Mouse (Mus musculus): ENCODE results near the gene Hbq1a. TPM values are rescaled to one million over a fixed set of nuclear protein-coding genes. Genes with fewer than 3 reads are reported as not detected.

The Hbq1a gene
- polyA plus RNA-seq (2017; shearing (Covaris generic)) = not detected

DNA sequence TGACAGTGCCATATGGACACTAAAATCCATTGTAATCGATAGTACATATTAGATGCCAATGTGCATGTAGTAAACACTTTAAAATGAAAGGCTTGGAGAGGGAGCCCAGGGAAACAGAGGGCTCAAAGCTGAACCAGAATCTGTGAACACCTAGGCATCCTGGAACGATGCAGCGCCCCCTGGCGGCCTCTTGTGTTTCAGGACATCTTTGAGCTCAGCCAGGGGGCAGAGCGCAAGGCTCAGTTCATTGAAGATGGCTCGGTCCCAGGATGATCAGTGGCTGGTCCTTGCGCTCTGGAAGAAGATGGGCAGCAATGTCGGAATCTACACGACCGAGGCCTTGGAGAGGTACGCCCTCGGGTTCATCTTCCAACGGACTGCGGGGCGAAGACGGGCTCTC is at the start of gene Hbq1a:
Hbq1a (plus strand) TSS at position 205 of the 400 bp plus-strand sequence.

DNA sequence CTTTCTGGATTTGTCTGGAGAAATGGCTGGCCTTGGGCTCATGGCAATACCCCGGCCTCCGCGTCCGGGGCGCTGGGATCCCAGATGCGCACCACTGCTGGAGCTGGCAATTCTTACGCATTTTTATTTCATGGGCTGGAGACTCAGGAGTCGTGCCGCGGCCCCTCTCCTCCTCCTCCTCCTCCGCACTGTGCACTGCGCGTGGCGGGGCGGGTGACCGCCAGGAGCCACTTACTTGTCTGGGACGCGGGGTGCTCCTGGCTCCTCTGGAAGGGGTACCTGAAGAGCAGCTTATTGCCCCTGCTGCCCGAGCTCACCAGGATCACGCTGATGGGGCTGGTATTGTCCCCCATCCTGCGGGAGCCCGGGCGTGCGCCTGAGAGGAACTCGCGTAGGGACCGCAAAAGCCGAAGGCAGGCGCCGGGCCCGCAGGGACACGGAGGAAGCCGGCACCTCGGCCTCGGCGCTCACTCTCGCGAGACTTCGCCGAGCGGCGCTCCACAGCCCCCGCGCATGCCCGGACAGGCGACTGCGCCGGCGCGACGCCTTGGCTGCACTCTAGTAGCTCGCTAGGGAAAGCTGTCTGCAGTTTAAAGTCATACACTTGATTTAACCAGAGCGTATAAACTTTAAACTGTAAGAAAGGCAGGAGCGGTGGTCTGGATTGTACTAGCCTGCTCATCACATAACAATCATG is 32.5 kb upstream of the Hbq1a start, which contains the start of gene Nprl3:
Nprl3 (minus strand) TSS at position 520 of the 697 bp plus-strand sequence.

DNA sequence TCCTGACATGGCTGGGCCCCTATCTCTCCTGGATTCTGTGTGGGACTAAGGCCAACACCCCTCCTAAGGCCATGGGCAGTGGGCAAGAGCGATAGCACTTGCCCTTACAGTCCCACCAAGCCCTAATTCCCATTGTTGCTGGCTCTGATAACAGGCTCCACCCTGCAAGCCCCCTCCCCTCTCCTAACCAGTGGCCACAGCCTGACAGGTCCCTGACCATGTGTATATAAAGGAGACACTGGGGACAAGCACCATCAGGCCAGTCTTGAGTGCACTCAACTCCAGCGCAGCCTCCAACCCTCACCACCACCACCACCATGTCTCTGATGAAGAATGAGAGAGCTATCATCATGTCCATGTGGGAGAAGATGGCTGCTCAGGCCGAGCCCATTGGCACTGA is 23.5 kb upstream of the Hbq1a start, which contains the start of gene Hba-x:
Hba-x (plus strand) TSS at position 54 of the 400 bp plus-strand sequence.

GRCm38 (mm10) chr11:32283091-32283777 is 16.6 kb upstream of the Hbq1a start, which contains the start of gene Hba-a1:
TSS of gene Hba-a1 (plus strand) at chr11:32283511.

DNA sequence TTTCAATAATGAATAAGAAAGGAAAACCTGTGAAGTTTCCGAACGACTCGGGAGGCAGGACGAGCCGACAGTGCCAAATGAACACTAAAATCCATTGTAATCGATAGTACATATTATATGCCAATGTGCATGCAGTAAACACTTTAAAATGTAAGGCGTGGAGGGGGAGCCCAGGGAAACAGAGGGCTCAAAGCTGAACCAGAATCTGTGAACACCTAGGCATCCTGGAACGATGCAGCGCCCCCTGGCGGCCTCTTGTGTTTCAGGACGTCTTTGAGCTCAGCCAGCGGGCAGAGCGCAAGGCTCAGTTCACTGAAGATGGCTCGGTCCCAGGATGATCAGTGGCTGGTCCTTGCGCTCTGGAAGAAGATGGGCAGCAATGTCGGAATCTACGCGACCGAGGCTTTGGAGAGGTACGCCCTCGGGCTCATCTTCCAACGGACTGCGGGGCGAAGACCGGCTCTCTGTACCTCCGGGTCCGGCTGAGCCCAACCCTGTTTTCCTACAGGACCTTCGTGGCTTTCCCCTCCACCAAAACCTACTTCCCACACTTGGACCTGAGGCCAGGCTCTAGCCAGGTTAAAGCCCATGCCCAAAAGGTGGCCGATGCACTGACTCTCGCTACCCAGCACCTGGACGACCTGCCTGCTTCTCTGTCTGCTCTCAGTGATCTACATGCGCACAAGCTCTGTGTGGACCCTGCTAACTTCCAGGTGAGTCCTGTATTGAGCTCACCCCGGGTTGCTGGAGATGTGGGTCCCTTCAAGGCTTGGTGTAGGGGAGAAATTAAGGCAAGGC is 13.0 kb upstream of the Hbq1a start, which contains the start of gene Hbq1b:
Hbq1b (plus strand) TSS at position 271 of the 798 bp plus-strand sequence.

DNA sequence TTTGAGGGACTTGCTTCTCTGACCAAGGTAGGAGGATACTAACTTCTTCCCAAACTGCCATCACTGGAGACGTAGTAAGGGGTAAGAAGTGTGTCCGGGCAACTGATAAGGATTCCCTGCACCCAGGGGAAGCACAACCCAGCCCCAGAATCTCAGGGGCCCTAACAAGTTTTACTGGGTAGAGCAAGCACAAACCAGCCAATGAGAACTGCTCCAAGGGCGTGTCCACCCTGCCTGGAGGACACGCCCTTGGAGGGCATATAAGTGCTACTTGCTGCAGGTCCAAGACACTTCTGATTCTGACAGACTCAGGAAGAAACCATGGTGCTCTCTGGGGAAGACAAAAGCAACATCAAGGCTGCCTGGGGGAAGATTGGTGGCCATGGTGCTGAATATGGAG is 3.7 kb upstream of the Hbq1a start, which contains the start of gene Hba-a2:
Hba-a2 (plus strand) TSS at position 287 of the 400 bp plus-strand sequence.

GRCm38 (mm10) chr11:32347607-32348432 is 48.0 kb downstream of the Hbq1a start, which contains the start of gene Sh3pxd2b:
TSS of gene Sh3pxd2b (plus strand) at chr11:32347820.

Other genes starting within 250 kb of the Hbq1a start
- gene Il9r, start 99.8 kb upstream of the Hbq1a start, polyA plus RNA-seq (2017; shearing (Covaris generic)) = not detected
- gene Snrnp25, start 94.7 kb upstream of the Hbq1a start, polyA plus RNA-seq (2017; shearing (Covaris generic)) = 15.5 TPM
- not detected for gene Rhbdf1, start 77.8 kb upstream of the Hbq1a start, polyA plus RNA-seq (2017; shearing (Covaris generic))
- 19.8 TPM for gene Mpg, start 73.6 kb upstream of the Hbq1a start, polyA plus RNA-seq (2017; shearing (Covaris generic))
- gene Nprl3, start 32.4 kb upstream of the Hbq1a start, polyA plus RNA-seq (2017; shearing (Covaris generic)) = 49.7 TPM
- gene Hba-x, start 23.7 kb upstream of the Hbq1a start, polyA plus RNA-seq (2017; shearing (Covaris generic)) = not detected
- not detected for gene Hba-a1, start 16.6 kb upstream of the Hbq1a start, polyA plus RNA-seq (2017; shearing (Covaris generic))
- not detected for gene Hbq1b, start 13.1 kb upstream of the Hbq1a start, polyA plus RNA-seq (2017; shearing (Covaris generic))
- not detected for gene Hba-a2, start 3.6 kb upstream of the Hbq1a start, polyA plus RNA-seq (2017; shearing (Covaris generic))
- gene Sh3pxd2b, start 47.8 kb downstream of the Hbq1a start, polyA plus RNA-seq (2017; shearing (Covaris generic)) = not detected
- gene Ubtd2, start 155.3 kb downstream of the Hbq1a start, polyA plus RNA-seq (2017; shearing (Covaris generic)) = 8.8 TPM
- 0.78 TPM for gene Efcab9, start 232.0 kb downstream of the Hbq1a start, polyA plus RNA-seq (2017; shearing (Covaris generic))
- gene Stk10, start 233.2 kb downstream of the Hbq1a start, polyA plus RNA-seq (2017; shearing (Covaris generic)) = 263 TPM